Mouse (Mus musculus) small intestine, adult 10 weeks (tissue): ENCODE measurements around the gene Olfr851. TPM values are rescaled to one million over a fixed set of nuclear protein-coding genes. Genes with fewer than 3 reads are reported as not detected.

ENCODE experiments used
- polyA plus RNA-seq: library from polyadenylated mRNA; stranded (reverse); fragments of 350-450 nt; fragmentation: Illumina TruSeq; extraction: RNeasy Lipid Tissue Mini Kit (QIAGEN cat#74804); gene quantifications from one replicate; pipeline ENCODE4 v1.2.3, GENCODE M21; 2014; ENCODE audit warnings: low replicate concordance

Gene Olfr851
- polyA plus RNA-seq = not detected

GRCm38 (mm10) chr9:19492995-19493394 is at the start of gene Olfr851:
Gene Olfr851 (plus strand): TSS chr9:19493295.

GRCm38 (mm10) chr9:19478148-19478547 is 14.9 kb upstream of the Olfr851 start, which contains the start of gene Olfr850:
Gene Olfr850 (minus strand): TSS chr9:19478248.

GRCm38 (mm10) chr9:19540976-19541375 is 47.9 kb downstream of the Olfr851 start, which contains the start of gene Olfr853:
Gene Olfr853 (minus strand): TSS chr9:19541076.

Other genes starting within 250 kb of the Olfr851 start
- gene Olfr843, start 241.3 kb upstream of the Olfr851 start, polyA plus RNA-seq = not detected
- gene Olfr844, start 176.9 kb upstream of the Olfr851 start, polyA plus RNA-seq = not detected
- not detected for gene Olfr845, start 156.8 kb upstream of the Olfr851 start, polyA plus RNA-seq
- not detected for gene Olfr846, start 129.3 kb upstream of the Olfr851 start, polyA plus RNA-seq
- gene Olfr847, start 114.6 kb upstream of the Olfr851 start, polyA plus RNA-seq = not detected
- not detected for gene Olfr849, start 53.0 kb upstream of the Olfr851 start, polyA plus RNA-seq
- gene Olfr850, start 15.0 kb upstream of the Olfr851 start, polyA plus RNA-seq = not detected
- gene Olfr853, start 47.8 kb downstream of the Olfr851 start, polyA plus RNA-seq = not detected
- gene Olfr854, start 74.1 kb downstream of the Olfr851 start, polyA plus RNA-seq = not detected
- gene Olfr855, start 89.3 kb downstream of the Olfr851 start, polyA plus RNA-seq = not detected
- gene Zfp317, start 128.8 kb downstream of the Olfr851 start, polyA plus RNA-seq = 33.4 TPM
- gene Olfr857, start 216.1 kb downstream of the Olfr851 start, polyA plus RNA-seq = not detected